Mouse (Mus musculus) naive thymus-derived CD4-positive, alpha-beta T cell, adult 2 months (primary cell): ENCODE measurements around the gene Dgkz.

Experiments used
- DNase-seq: peaks from one replicate; pipeline ENCODE4 v3.0.0-alpha.2; 2011; ENCODE audit warnings: low read depth

Dgkz gene

GRCm38 (mm10) chr2:91960459-91960858 lies 15.2 kb downstream of the Dgkz start:
- no peak for DNase-seq

- no peak for DNase-seq
These were observed 15.9 kb downstream of the Dgkz start for GRCm38 (mm10) chr2:91959544-91960410.

GRCm38 (mm10) chr2:91958701-91959457 lies 16.8 kb downstream of the Dgkz start:
- DNase-seq, result peak; percentile 70

GRCm38 (mm10) chr2:91958049-91958448 lies 17.6 kb downstream of the Dgkz start:
- no peak for DNase-seq

DNA sequence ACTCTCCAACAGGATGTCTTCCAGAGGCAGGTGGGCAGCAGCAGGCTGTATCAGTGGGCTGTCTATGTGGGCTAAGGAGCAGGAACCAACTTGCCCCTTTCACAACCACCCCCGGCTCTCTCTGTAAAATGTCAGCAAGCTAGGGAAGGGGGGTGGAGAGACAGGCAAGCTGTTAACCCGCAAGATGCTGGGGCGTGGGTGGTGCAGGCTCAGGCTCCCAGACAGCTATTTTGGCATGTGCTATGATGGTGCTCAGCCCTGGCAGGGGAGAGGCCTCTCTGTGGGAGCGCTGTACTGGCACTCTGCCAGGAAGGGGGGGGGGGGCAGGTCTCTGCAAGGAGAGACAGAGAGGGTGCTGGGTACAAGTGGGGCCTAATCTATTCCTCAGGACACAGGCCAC lies 18.6 kb downstream of the Dgkz start:
- peak; percentile 83 for DNase-seq

- no peak for DNase-seq
These were observed 19.8 kb downstream of the Dgkz start for GRCm38 (mm10) chr2:91955875-91956274.

DNA sequence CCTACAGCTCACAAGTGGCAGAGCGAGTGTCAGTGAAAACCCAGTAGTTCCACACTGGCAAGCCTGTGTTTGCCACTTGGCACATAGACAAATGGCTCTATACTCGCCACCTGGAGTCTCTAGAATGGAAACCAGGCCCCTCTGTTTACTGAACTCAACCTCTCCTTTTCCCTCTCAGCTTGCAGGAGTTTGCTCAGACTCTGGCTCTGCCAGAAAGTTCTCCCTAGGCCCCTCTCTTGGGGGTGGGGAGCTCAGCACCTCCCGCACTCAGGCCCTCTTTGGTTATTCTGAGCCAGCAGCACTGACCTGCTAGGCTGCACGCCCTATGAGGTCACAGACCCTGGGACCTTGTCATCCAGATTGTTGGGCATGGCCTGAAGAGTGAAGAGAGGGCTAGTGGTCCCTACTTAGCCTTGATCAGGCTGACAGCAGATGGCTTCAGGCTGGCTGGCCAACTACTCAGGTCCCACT lies 20.5 kb downstream of the Dgkz start:
- no peak for DNase-seq

DNA sequence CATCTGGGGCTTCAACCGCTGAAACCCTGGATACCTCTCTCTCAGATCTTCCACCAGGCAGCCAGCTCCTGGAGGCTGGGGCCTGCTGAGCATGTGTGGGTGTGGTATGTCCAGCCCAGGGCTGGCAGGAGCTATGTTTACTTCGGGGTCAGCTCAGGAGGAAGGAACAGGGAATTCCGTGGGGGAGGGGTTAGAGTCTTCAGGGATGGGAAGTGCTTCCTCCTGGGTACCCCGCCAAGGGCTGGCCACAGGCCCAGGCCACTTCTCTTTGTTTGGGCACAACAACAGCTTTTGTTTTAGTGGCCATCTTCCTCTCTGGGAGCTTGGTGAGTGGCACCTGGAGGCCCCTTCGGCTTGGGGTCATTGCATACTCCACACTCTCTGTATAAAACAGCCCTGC lies 21.8 kb downstream of the Dgkz start:
- no peak for DNase-seq

DNA sequence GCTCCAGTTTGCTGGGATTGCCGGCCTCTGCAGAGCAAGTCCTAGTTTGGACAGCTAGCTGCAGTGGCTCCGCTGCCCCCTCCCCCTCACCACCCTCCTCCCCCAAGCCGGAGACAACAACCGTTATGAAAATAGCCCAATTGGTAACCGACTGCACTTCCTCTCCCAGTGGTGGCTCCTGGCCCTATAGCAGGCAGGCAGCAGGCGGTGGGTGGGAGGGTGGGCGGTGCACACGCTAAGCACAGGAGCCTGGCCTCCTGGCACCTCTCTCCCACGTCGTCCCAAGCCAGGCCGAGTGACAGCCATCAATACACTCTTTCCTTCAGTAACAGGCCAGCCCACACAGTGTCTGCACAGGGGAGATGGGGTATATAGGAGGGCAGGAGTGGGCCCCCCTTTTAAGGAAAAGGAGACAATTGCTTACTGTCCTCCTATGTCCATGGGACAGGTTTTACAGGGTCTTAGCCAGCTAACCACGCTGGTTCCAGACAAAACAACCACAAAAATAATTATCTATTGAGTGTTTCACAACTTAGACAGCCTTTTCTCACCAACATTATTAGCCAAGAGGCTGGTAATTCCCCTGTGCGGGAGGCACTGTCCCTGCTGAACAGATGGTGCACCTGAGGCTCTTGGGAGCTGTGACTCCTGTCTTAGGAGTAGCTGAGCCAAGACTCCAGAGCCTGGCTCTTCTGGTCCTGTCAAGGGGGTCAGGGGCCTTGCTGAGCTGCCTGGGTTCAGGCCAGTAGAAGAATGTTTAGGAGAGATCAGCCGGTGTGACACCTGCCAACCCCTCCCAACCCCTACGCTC lies 25.2 kb downstream of the Dgkz start:
- peak; percentile 73 for DNase-seq

GRCm38 (mm10) chr2:91949411-91950274 lies 26.0 kb downstream of the Dgkz start:
- DNase-seq, result no peak

DNA sequence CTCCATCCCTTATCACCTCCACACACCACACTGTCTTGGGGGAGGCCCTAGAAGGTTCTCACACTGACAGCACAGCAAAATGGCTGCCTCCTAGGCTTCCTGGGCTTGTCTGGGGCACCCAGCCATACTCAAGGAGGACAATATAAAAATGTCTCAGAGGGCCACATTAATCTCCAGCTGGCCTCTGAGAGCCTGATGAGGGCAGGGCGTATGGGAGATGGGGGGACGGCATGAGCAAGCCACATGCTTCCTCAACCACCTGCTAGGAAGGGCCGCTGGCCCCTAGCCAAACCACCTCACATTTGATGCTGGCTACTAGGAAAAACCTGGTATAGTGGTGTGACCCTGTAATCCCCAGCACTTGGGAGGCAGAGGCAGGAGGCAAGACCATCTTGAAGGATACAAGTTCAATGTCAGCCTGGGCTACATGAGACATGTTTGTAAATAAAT lies 26.8 kb downstream of the Dgkz start:
- DNase-seq, result peak; percentile 43

GRCm38 (mm10) chr2:91948151-91948509 lies 27.5 kb downstream of the Dgkz start:
- DNase-seq, result no peak

DNA sequence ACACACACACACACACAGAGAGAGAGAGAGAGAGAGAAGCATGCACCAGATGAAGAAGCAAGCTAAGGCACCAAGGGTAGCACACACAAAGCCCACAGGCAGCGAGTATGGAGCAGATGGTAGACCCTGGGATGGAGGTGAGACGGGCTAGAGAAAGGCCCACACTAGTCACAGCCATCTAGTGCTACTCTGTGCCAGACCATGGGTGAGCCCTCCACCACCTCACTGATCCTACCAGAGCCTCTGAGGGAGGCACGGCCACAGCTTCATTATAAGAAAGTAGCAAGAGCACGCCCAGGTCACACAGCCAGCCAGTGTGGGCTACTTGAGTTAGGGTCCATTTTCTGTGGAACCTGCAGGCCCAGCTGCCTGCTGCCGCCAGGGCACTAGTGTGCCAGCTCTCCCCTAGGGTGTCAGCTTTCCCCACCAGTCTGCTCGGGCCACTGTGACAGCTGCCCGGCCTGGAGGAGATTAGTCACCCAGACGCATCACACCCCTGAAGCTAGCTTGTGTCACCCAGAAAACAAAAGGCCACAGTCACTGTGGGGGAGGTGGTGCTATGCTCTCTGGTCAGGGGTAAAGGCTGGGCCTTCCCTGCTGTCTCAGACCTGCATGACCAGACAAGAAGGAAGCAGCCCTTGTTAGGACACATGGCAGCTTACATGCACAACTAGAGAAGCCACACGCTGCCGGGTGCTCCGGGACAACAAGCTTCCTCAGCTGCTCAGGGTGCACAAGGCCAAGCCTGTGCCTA lies 28.1 kb downstream of the Dgkz start:
- DNase-seq, result no peak

DNA sequence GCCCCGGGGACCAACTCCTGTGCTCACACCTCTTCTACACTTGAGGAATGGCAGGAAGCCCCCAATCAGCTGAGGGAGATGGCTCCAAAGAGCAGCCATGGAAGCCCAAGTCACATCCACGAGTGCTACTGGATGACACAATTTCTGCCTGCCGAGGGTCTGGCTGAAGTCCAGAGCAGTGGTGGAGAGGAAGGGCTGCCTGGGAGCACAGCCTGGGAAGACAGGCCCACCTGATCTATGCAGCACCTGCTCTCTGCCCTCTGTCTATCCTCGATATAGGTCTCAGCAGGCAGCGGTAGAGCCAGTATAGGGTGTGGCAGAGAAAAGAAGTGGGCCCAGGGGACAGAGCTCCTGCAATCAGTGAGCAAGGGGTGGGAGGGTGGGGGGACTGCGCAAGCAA lies 28.8 kb downstream of the Dgkz start:
- no peak for DNase-seq

DNA sequence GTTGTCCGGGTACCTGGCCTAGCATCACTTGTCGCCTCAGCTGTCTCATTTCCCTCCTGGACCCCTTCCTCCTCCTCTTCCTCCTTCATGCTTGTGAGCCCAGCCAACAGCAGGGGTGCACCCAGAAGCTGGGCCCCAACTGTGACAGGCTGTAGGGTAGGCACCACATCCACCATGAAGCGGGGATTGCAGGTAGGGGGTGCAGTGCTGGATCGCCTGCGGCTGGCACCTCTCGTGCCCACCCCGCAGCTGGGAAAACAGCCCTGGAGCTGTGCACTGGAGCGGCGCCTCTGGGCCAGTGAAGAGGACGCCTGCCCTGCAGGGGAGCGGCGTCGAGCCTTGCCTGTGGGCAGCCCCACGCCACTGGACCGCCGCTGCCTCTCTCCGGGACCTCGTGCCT lies 30.2 kb downstream of the Dgkz start, which contains the start of gene Gm9821:
Gene Gm9821, plus strand, starts transcription at position 221 of the 400 bp plus-strand sequence.
- DNase-seq, result no peak

- peak; percentile 91 for DNase-seq
These were observed 31.3 kb downstream of the Dgkz start for GRCm38 (mm10) chr2:91944170-91944950.

- DNase-seq, result no peak
These were observed 33.3 kb downstream of the Dgkz start for GRCm38 (mm10) chr2:91942356-91942755.

GRCm38 (mm10) chr2:91939303-91939935 lies 36.2 kb downstream of the Dgkz start:
- DNase-seq, result no peak

DNA sequence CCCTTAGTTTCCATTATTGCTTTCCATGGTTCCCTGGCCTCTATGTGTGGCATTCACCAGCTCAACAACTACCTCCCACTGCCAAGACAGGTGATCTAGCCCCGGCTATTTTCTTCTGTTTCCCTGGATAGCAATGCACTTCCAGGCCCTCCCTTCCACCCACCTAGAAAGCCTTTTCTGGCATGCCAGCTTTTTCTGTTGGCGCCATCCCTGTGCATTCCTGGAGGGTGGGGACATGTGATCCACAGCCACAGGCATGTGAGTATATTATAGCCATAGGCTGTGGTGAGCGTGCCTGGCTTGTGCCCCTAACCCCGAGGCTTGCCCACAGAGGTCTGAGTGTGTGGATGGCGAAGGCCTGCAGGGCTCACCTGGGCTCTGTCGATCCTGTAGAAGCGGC lies 39.5 kb downstream of the Dgkz start:
- no peak for DNase-seq
